Mouse (Mus musculus) liver, adult 2 months (tissue): ENCODE data around the gene Foxr1. TPM values are rescaled to one million over a fixed set of nuclear protein-coding genes. Genes with fewer than 3 reads are reported as not detected.
"Not testable (repeated sequence)": the region's sequence is repeated elsewhere in the genome, so short reads cannot be mapped to it uniquely, and the experiment has no call there.

Experiments
- DNase-seq: peaks from one replicate; pipeline ENCODE4 v3.0.0-alpha.2; 2011; ENCODE audit warnings: low read depth, low spot score; ENCODE audit errors: extremely low read depth
- H3K27ac ChIP-seq: fragments of 200-500 bp; replicated peaks from 2 replicates; pipeline ENCODE4 v1.5.1; 2012; ENCODE audit warnings: low read depth, mild to moderate bottlenecking, control low read depth, inconsistent platforms, low read length; ENCODE audit not compliant: insufficient read depth
- H3K27me3 ChIP-seq: fragments of 200-500 bp; 2 replicates; pipeline ENCODE4 v1.6.1; 2012; ENCODE audit warnings: mild to moderate bottlenecking, moderate library complexity, low read length, inconsistent platforms; ENCODE audit not compliant: control insufficient read depth, insufficient read depth
- H3K36me3 ChIP-seq: fragments of 200-500 bp; 2 replicates; pipeline ENCODE4 v1.6.1; 2012; ENCODE audit warnings: low read length, inconsistent platforms; ENCODE audit not compliant: control insufficient read depth, insufficient read depth
- H3K4me1 ChIP-seq: fragments of 200-500 bp; 2 replicates; pipeline ENCODE4 v1.6.1; 2011; ENCODE audit warnings: low read length; ENCODE audit not compliant: control insufficient read depth, insufficient read depth
- H3K4me3 ChIP-seq: fragments of 200-500 bp; 2 replicates; pipeline ENCODE4 v1.5.1; 2011; ENCODE audit warnings: low read depth, mild to moderate bottlenecking, control low read depth, low read length, moderate library complexity; ENCODE audit not compliant: insufficient read depth
- H3K79me2 ChIP-seq: fragments of 200-500 bp; 2 replicates; pipeline ENCODE4 v1.6.1; 2012; ENCODE audit warnings: inconsistent platforms, mild to moderate bottlenecking, low read length, moderate library complexity; ENCODE audit not compliant: control insufficient read depth, insufficient read depth
- H3K9ac ChIP-seq: fragments of 200-500 bp; 2 replicates; pipeline ENCODE4 v1.6.1; 2012; ENCODE audit warnings: low read depth, mild to moderate bottlenecking, control low read depth, inconsistent platforms, low read length
- CTCF ChIP-seq: fragments of 200-500 bp; IDR thresholded peaks from 2 replicates; pipeline ENCODE4 v1.5.1; 2011; ENCODE audit warnings: low read depth, low read length, control low read depth
- POLR2A ChIP-seq: fragments of 200-500 bp; IDR thresholded peaks from 2 replicates; pipeline ENCODE4 v1.6.1; 2011; ENCODE audit warnings: low read length, control low read depth; ENCODE audit not compliant: insufficient read depth; ENCODE audit errors: extremely low read depth
- WGBS: fragments of 180-500 bp; shearing (Covaris S2); methylation state at CpG from one replicate; pipeline ENCODE4 v1.1.7; 2018; 5-methylcytosine and 5-hydroxymethylcytosine counted together
- polyA plus RNA-seq: library from polyadenylated mRNA; depleted of rRNA; stranded (reverse); fragments of >200 nt; gene quantifications from 2 replicates; pipeline ENCODE4 v1.2.3, GENCODE M21; 2012
- total RNA-seq: library from RNA; depleted of rRNA; stranded (reverse); fragments of >200 nt; gene quantifications from 2 replicates; pipeline ENCODE4 v1.2.3, GENCODE M21; 2014

Gene Foxr1
- total and polyA plus RNA-seq, 2 experiments, result not detected

DNA sequence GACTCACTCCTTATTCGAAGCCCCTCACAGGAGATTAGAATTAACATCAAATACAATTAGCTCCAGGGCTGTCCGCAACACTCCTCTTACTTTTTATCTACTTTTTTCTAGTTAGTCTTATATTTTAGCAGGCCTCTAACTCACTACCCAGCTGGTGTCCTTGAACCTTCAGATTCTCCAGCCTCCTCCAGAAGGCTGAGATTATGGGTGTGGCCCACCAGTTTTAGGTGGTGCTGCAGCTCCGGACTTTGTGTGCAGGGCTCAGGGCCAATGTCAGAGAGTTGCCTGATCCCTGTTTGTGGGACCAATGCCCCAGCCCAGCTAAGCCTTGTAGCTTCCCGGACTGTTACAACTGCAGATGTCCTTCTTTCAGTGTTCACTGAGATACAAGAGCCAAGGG, 17.4 kb downstream of the Foxr1 start:
- H3K79me2 ChIP-seq, result no peaks in the 10 kb centered on the region
- H3K4me1 ChIP-seq, result no peaks in the 10 kb centered on the region
- no peak overlapping the region for H3K4me3 ChIP-seq
- no peaks in the 10 kb centered on the region for H3K27me3 ChIP-seq
- H3K27ac ChIP-seq, result no peak overlapping the region
- no peak overlapping the region for H3K9ac ChIP-seq
- DNase-seq, result no peak
- TF ChIP-seq CTCF (no peak), POLR2A (no peak)
- no peaks in the 10 kb centered on the region for H3K36me3 ChIP-seq
- 78% methylated on average over 4 of the region's 4 CpGs for WGBS

GRCm38 (mm10) chr9:44420280-44420898, 20.5 kb downstream of the Foxr1 start:
- WGBS, result 72% methylated on average over 5 of the region's 5 CpGs
- no peak for TF ChIP-seq POLR2A
- no peak for TF ChIP-seq CTCF

GRCm38 (mm10) chr9:44419730-44420129, 21.2 kb downstream of the Foxr1 start:
- not testable (repeated sequence) for DNase-seq, H3K27ac ChIP-seq, H3K4me3 ChIP-seq, H3K27me3 ChIP-seq, H3K4me1 ChIP-seq, H3K9ac ChIP-seq, H3K79me2 ChIP-seq, H3K36me3 ChIP-seq
- WGBS, result 96% methylated on average over 9 of the region's 9 CpGs

More at GRCm38 (mm10) chr9:44420280-44420898, 20.5 kb downstream of the Foxr1 start:
- Histone ChIP-seq H3K36me3 (no peaks in the 10 kb centered on the region), H3K27me3 (no peaks in the 10 kb centered on the region), H3K79me2 (peaks cover 6% of the 10 kb centered on the region; the same call in 1 of the 2 replicates), H3K9ac (no peak overlapping the region), H3K4me3 (no peak overlapping the region), H3K27ac (no peak overlapping the region), H3K4me1 (peaks cover 4% of the 10 kb centered on the region; the same call in 1 of the 2 replicates)
- no peak for DNase-seq

- Histone ChIP-seq H3K27me3 (no peaks in the 10 kb centered on the region), H3K9ac (peak within 1 kb of the TSS; percentile 88), H3K79me2 (peaks cover 6% of the 10 kb centered on the region; the same call in 1 of the 2 replicates), H3K4me1 (peaks cover 4% of the 10 kb centered on the region; the same call in 1 of the 2 replicates), H3K36me3 (0 out of 2 replicates have a peak, but pooled peaks cover 2% of the 10 kb centered on the region), H3K4me3 (peak within 1 kb of the TSS; percentile 84), H3K27ac (peak within 1 kb of the TSS; percentile 71)
- 80% methylated on average over 14 of the region's 14 CpGs for WGBS
- no peak for TF ChIP-seq POLR2A
- TF ChIP-seq CTCF, result no peak
- no peak for DNase-seq
These were observed 22.2 kb downstream of the Foxr1 start, which contains the start of gene Ccdc84 for GRCm38 (mm10) chr9:44418519-44419385. Gene Ccdc84 (minus strand): TSS chr9:44418569.

GRCm38 (mm10) chr9:44417892-44418363, 23.0 kb downstream of the Foxr1 start:
- H3K36me3 ChIP-seq, result peaks cover 3% of the 10 kb centered on the region
- peak overlapping the region; percentile 84 for H3K4me3 ChIP-seq
- H3K4me1 ChIP-seq, result peaks cover 4% of the 10 kb centered on the region; the same call in 1 of the 2 replicates
- DNase-seq, result peak; percentile 77
- H3K9ac ChIP-seq, result peak overlapping the region; percentile 88
- no peaks in the 10 kb centered on the region for H3K27me3 ChIP-seq
- peaks cover 6% of the 10 kb centered on the region; the same call in 1 of the 2 replicates for H3K79me2 ChIP-seq
- H3K27ac ChIP-seq, result peak overlapping the region; percentile 71
- under 1% methylated on average over 38 of the region's 38 CpGs for WGBS
- TF ChIP-seq POLR2A (peak; percentile 84), CTCF (peak; percentile 80)
